Mouse (Mus musculus): ENCODE measurements around the gene Kif3a.

Kif3a gene

GRCm38 (mm10) chr11:53567224-53568014, at the start of gene Kif3a:
Gene Kif3a, plus strand, starts transcription at chr11:53567379.
- DNase-seq (ENCODE audit: extremely low read depth, low read depth, low spot score): peak; percentile 19

- DNase-seq (ENCODE audit: extremely low read depth, low read depth, low spot score): no peak
These were observed 48.4 kb upstream of the Kif3a start for GRCm38 (mm10) chr11:53518759-53519158.

- no peak for DNase-seq (ENCODE audit: extremely low read depth, low read depth, low spot score)
These were observed 47.7 kb upstream of the Kif3a start, which contains the start of gene Sept8 for GRCm38 (mm10) chr11:53519207-53520121. Gene Sept8, plus strand, starts transcription at chr11:53519257.

GRCm38 (mm10) chr11:53520122-53520978, 46.8 kb upstream of the Kif3a start:
- no peak for DNase-seq (ENCODE audit: extremely low read depth, low read depth, low spot score)

- DNase-seq (ENCODE audit: extremely low read depth, low read depth, low spot score): no peak
These were observed 45.9 kb upstream of the Kif3a start for GRCm38 (mm10) chr11:53521120-53521820.

- DNase-seq (ENCODE audit: extremely low read depth, low read depth, low spot score): no peak
These were observed 45.4 kb upstream of the Kif3a start for GRCm38 (mm10) chr11:53521821-53522131.

- DNase-seq (ENCODE audit: extremely low read depth, low read depth, low spot score): no peak
These were observed 44.8 kb upstream of the Kif3a start for GRCm38 (mm10) chr11:53522362-53522761.

- no peak for DNase-seq (ENCODE audit: extremely low read depth, low read depth, low spot score)
These were observed 44.2 kb upstream of the Kif3a start for GRCm38 (mm10) chr11:53522930-53523329.

GRCm38 (mm10) chr11:53523545-53524405, 43.4 kb upstream of the Kif3a start:
- DNase-seq (ENCODE audit: extremely low read depth, low read depth, low spot score): no peak

- no peak for DNase-seq (ENCODE audit: extremely low read depth, low read depth, low spot score)
These were observed 42.3 kb upstream of the Kif3a start for GRCm38 (mm10) chr11:53524905-53525304.

GRCm38 (mm10) chr11:53525461-53525860, 41.7 kb upstream of the Kif3a start:
- DNase-seq (ENCODE audit: extremely low read depth, low read depth, low spot score): no peak

GRCm38 (mm10) chr11:53528397-53529252, 38.6 kb upstream of the Kif3a start:
- no peak for DNase-seq (ENCODE audit: extremely low read depth, low read depth, low spot score)

GRCm38 (mm10) chr11:53529253-53529557, 38.0 kb upstream of the Kif3a start:
- no peak for DNase-seq (ENCODE audit: extremely low read depth, low read depth, low spot score)

- no peak for DNase-seq (ENCODE audit: extremely low read depth, low read depth, low spot score)
These were observed 37.2 kb upstream of the Kif3a start for GRCm38 (mm10) chr11:53530001-53530400.

- DNase-seq (ENCODE audit: extremely low read depth, low read depth, low spot score): no peak
These were observed 35.5 kb upstream of the Kif3a start for GRCm38 (mm10) chr11:53531578-53532230.

- DNase-seq (ENCODE audit: extremely low read depth, low read depth, low spot score): no peak
These were observed 35.0 kb upstream of the Kif3a start for GRCm38 (mm10) chr11:53532231-53532620.

- no peak for DNase-seq (ENCODE audit: extremely low read depth, low read depth, low spot score)
These were observed 28.1 kb upstream of the Kif3a start for GRCm38 (mm10) chr11:53539002-53539491.

GRCm38 (mm10) chr11:53540394-53540793, 26.8 kb upstream of the Kif3a start:
- no peak for DNase-seq (ENCODE audit: extremely low read depth, low read depth, low spot score)

Measured in fat pad, adult 2 months (tissue).